Mouse (Mus musculus) ES-E14 (cell line): ENCODE measurements around the gene Prkcb. TPM values are rescaled to one million over a fixed set of nuclear protein-coding genes. Genes with fewer than 3 reads are reported as not detected.

ENCODE experiments used
- DNase-seq: peaks from one replicate; pipeline ENCODE4 v3.0.0-alpha.2; 2013; ENCODE audit warnings: low read depth, low spot score
- H3K27ac ChIP-seq: 2 replicates; pipeline ENCODE4 v1.5.1; 2012; ENCODE audit warnings: low read depth, mild to moderate bottlenecking, low read length, moderate library complexity, mixed read lengths; ENCODE audit not compliant: poor library complexity, insufficient read depth, severe bottlenecking
- H3K36me3 ChIP-seq: 2 replicates; pipeline ENCODE4 v1.6.1; 2012; ENCODE audit warnings: mild to moderate bottlenecking, low read length, moderate library complexity, mixed read lengths; ENCODE audit not compliant: control insufficient read depth, poor library complexity, insufficient read depth, severe bottlenecking
- H3K4me1 ChIP-seq, 2 experiments: fragments of 150-350 bp in 1 of 2; sonication (generic) in 1 of 2; 2 replicates each; pipeline ENCODE4 v1.6.1; 2012; ENCODE audit warnings: low read length in 2 of 2, mild to moderate bottlenecking in 1 of 2, mixed read lengths in 1 of 2; ENCODE audit not compliant: control insufficient read depth in 2 of 2, insufficient read depth in 2 of 2, poor library complexity in 1 of 2
- H3K4me3 ChIP-seq, 2 experiments: fragments of 150-350 bp in 1 of 2; sonication (generic) in 1 of 2; 2 replicates each; pipeline ENCODE4 v1.5.1; 2012; ENCODE audit warnings: low read length in 2 of 2, low read depth in 1 of 2, mild to moderate bottlenecking in 1 of 2, mixed read lengths in 1 of 2; ENCODE audit not compliant: insufficient read depth in 1 of 2, poor library complexity in 1 of 2, severe bottlenecking in 1 of 2
- H3K9ac ChIP-seq: 2 replicates; pipeline ENCODE4 v1.6.1; 2012; ENCODE audit warnings: low read depth, mild to moderate bottlenecking, low read length, mixed read lengths; ENCODE audit not compliant: poor library complexity, insufficient read depth, severe bottlenecking
- H3K9me3 ChIP-seq: fragments of 150-350 bp; sonication (generic); 2 replicates; pipeline ENCODE4 v1.6.1; 2012; ENCODE audit warnings: low read depth, mild to moderate bottlenecking, low read length; ENCODE audit not compliant: control insufficient read depth, insufficient read depth
- CHD2 ChIP-seq: IDR thresholded peaks from 2 replicates; pipeline ENCODE4 v1.6.1; 2014; ENCODE audit warnings: mild to moderate bottlenecking, low read depth, low read length, inconsistent platforms
- HCFC1 ChIP-seq: IDR thresholded peaks from 2 replicates; pipeline ENCODE4 v1.6.1; 2012; ENCODE audit warnings: low read length, inconsistent platforms, borderline replicate concordance; ENCODE audit not compliant: insufficient read depth
- MAFK ChIP-seq: IDR thresholded peaks from 2 replicates; pipeline ENCODE4 v1.6.1; 2014; ENCODE audit warnings: mild to moderate bottlenecking, low read depth, low read length, inconsistent platforms; ENCODE audit not compliant: insufficient read depth
- ZC3H11A ChIP-seq: IDR thresholded peaks from 2 replicates; pipeline ENCODE4 v1.6.1; 2012; ENCODE audit warnings: low read depth, mild to moderate bottlenecking, inconsistent platforms, low read length, borderline replicate concordance
- ZNF384 ChIP-seq: IDR thresholded peaks from 2 replicates; pipeline ENCODE4 v1.6.1; 2012; ENCODE audit warnings: low read depth, low read length, inconsistent platforms
- in situ Hi-C, 2 experiments: fragments of 600-800 bp; cut with MboI; formaldehyde crosslinking; loops; one replicate each; pipeline ENCODE4 v1.15.1; 2025; ENCODE audit warnings: low sequenced_read_pairs in 2 of 2, inconsistent platforms in 1 of 2; ENCODE audit not compliant: unreplicated experiment in 2 of 2
- total RNA-seq: library from RNA; depleted of rRNA; stranded (reverse); fragments of 300-350 nt; gene quantifications from 2 replicates; pipeline ENCODE4 v1.2.3, GENCODE M21; 2012

Prkcb gene
- total RNA-seq, 1 experiment, result 6.1 TPM

DNA sequence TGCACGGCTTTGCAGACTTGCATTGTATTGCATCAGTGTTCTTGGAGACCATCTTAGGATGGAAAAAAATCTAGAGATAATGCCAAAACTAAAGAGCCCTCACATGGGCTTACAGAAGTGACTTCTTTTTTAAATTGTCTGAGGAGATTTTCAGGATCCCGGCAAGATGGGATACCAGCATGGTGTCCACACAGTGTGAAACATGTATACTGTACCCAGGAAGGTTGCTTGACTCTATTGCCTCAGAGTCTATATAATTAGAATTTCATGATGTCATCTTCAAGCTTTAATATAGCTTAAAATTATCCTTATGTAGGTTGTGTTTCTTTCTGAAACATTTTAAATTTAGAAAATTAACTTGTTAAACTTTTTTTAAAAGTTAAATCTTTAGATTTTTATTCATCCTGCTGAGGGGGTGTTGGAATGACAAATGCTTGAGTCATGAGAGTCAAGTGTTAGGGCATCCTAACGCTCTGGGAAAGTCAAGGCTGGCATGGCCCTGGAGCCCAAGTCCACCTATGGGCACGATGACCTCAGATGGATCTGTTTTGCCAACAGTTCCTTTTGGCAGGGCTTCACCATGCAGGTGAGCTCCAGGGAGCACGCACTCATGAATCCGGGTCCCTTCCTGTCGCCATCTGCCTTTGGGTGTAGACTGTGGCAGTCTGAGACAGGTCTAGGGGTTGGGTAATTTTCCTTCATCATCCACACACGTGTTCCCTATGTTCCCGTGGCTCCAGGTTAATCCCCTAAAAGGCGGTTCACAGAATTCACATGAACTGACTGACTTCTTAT is 92.0 kb downstream of the Prkcb start:
- Histone ChIP-seq H3K27ac (no peak overlapping the region), H3K36me3 (no peaks in the 10 kb centered on the region), H3K9me3 (no peaks in the 10 kb centered on the region), H3K4me3 (no peak overlapping the region), H3K4me1 (no peaks in the 10 kb centered on the region), H3K9ac (no peak overlapping the region)
- TF ChIP-seq ZC3H11A, result no peak
- TF ChIP-seq ZNF384, result no peak
- no peak for TF ChIP-seq CHD2
- no peak for TF ChIP-seq HCFC1
- no peak for TF ChIP-seq MAFK
- no peak for DNase-seq
- in situ Hi-C loops, result no loop called here

DNA sequence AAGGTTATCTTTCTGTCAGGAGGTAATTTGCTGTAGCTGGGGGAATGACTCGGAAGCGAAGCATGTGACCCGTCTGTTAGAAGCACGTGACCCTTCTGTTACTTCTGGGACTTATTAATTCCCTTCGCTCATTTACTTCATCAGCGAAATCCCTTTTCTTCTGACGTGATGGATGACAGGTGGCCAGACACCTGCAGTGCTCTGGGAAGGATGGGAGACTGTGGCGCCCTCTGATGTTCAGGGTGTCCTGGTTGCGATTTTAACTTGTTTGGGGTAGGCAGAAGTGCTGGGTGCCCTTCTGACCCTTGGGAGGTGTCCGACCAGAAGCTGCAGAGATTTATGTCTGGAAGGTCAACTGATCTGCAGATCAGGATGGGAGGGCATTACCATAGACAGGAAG is 93.0 kb downstream of the Prkcb start:
- in situ Hi-C loops, result no loop called here
- Histone ChIP-seq H3K9me3 (no peaks in the 10 kb centered on the region), H3K9ac (no peak overlapping the region), H3K27ac (no peak overlapping the region), H3K36me3 (no peaks in the 10 kb centered on the region), H3K4me1 (no peaks in the 10 kb centered on the region), H3K4me3 (no peak overlapping the region)
- DNase-seq, result no peak
- TF ChIP-seq HCFC1 (no peak), ZC3H11A (no peak)

DNA sequence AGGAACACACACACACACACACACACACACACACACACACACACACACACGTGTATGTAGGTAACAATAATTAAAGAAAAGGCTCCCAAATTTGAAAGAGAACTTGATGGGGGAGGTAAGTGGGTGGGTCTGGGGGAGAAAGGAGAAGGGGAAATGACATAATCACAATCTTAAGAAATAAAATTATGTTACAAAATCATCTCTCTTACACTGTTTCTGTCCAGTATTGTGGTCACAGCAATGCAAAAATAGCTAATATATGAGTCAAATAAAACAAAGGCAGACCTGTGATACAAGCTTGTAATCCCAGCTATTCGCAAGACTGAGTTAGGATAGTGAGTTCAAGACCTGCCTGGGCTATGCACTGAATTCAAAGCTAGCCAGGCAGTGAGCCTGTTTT is 94.7 kb downstream of the Prkcb start:
- no peak overlapping the region for H3K4me3 ChIP-seq
- H3K4me1 ChIP-seq, result no peaks in the 10 kb centered on the region
- DNase-seq, result no peak
- in situ Hi-C loops, result no loop called here
- no peaks in the 10 kb centered on the region for H3K9me3 ChIP-seq
- no peak overlapping the region for H3K27ac ChIP-seq
- no peak for TF ChIP-seq ZC3H11A
- no peak for TF ChIP-seq HCFC1
- no peak for TF ChIP-seq MAFK
- TF ChIP-seq CHD2, result no peak
- no peak for TF ChIP-seq ZNF384
- no peak overlapping the region for H3K9ac ChIP-seq
- H3K36me3 ChIP-seq, result no peaks in the 10 kb centered on the region

DNA sequence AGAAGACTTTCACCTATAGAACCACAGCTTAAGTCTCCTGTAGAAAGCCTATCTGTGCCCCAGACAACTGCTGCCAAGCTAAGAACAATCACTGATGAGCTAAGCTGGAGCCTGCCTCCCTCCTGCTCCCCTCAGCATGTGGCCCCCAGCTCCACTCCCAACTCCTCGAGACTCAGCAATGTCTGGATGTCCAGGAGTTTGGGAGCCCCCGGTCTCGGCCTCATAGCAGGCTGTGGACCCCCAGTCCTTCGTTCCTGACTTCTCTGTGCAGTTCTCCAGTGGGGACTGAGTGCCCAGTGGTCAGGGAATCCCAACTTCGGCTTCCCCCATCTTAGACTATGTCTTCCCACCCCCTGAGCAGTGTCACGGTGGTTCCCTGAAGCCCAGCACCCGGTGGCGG is 96.3 kb downstream of the Prkcb start:
- no peaks in the 10 kb centered on the region for H3K36me3 ChIP-seq
- H3K27ac ChIP-seq, result no peak overlapping the region
- H3K4me1 ChIP-seq, result no peaks in the 10 kb centered on the region
- no peak for DNase-seq
- no peaks in the 10 kb centered on the region for H3K9me3 ChIP-seq
- in situ Hi-C loops, result no loop called here
- no peak overlapping the region for H3K9ac ChIP-seq
- H3K4me3 ChIP-seq, result no peak overlapping the region
- TF ChIP-seq CHD2 (no peak), MAFK (no peak), ZC3H11A (no peak), HCFC1 (no peak), ZNF384 (no peak)

DNA sequence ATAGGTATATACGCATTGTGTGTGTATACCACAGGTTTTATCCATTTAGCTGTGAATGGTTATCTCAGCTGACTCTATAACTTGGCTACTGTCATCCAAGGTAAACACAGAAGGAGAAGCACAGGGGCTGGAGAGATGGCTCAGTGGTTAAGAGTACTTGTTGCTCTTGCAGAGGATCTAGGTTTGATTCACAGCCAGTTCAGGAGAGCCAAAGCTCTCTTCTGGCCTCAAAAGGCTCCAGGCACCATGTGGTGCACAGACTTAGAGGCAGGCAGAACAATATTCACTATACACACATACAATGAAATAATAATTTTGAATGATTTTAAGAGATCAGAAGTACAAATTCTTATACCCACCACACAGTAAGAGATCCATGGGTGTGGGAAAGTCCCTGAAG is 98.0 kb downstream of the Prkcb start:
- TF ChIP-seq MAFK (no peak), HCFC1 (no peak), ZNF384 (no peak)
- in situ Hi-C loops, result no loop called here

More for the DNA sequence above, 98.0 kb downstream of the Prkcb start:
- no peaks in the 10 kb centered on the region for H3K9me3 ChIP-seq
- H3K4me1 ChIP-seq, result no peaks in the 10 kb centered on the region
- no peak overlapping the region for H3K9ac ChIP-seq
- no peak overlapping the region for H3K27ac ChIP-seq
- no peaks in the 10 kb centered on the region for H3K36me3 ChIP-seq
- no peak overlapping the region for H3K4me3 ChIP-seq
- DNase-seq, result no peak
